Mouse (Mus musculus): ENCODE data around the gene Mul1. TPM values are rescaled to one million over a fixed set of nuclear protein-coding genes. Genes with fewer than 3 reads are reported as not detected.

Gene Mul1
- polyA plus RNA-seq, 2 experiments: 4.3 to 7.7 TPM

GRCm38 (mm10) chr4:138460910-138461309 is 26.4 kb downstream of the Mul1 start:
- H3K9me3 ChIP-seq (ENCODE audit: control insufficient read depth, low read length): no peaks in the 10 kb centered on the region
- TF ChIP-seq EP300 (IDR thresholded peaks at IDR 0.05; ENCODE audit: low read depth) (no peak), CTCF (IDR thresholded peaks at IDR 0.05; ENCODE audit: low read depth) (no peak)
- 17% methylated on average over 9 of the region's 9 CpGs for WGBS (ENCODE audit: insufficient replicate concordance)
- H3K36me3 ChIP-seq (replicated peaks; ENCODE audit: control insufficient read depth, insufficient read depth, low read depth): no peaks in the 10 kb centered on the region
- H3K4me3 ChIP-seq (ENCODE audit: insufficient read depth in 1 of 2, low read depth in 2 of 2, low read length in 2 of 2): no peak overlapping the region
- H3K4me1 ChIP-seq (replicated peaks; ENCODE audit: control insufficient read depth in 2 of 2, insufficient read depth in 2 of 2, low read length in 1 of 2): peaks cover 0 to 22% of the 10 kb centered on the region in 2 experiments; a peak in 2 of 4 replicates
- peaks cover 35% of the 10 kb centered on the region for H3K27me3 ChIP-seq (ENCODE audit: control insufficient read depth, insufficient read depth, low read length)
- DNase-seq (ENCODE audit: low read depth in 3 of 3, low spot score in 3 of 3) (no peak), ATAC-seq (ENCODE audit: insufficient read depth) (no peak)
- no peak overlapping the region for H3K27ac ChIP-seq
- no peak overlapping the region for H3K4me2 ChIP-seq (ENCODE audit: low read depth)
- no peak overlapping the region for H3K9ac ChIP-seq (replicated peaks)

GRCm38 (mm10) chr4:138461471-138461870 is 27.0 kb downstream of the Mul1 start:
- Histone ChIP-seq H3K27ac (no peak overlapping the region), H3K9me3 (ENCODE audit: control insufficient read depth, low read length) (no peaks in the 10 kb centered on the region), H3K4me1 (replicated peaks; ENCODE audit: control insufficient read depth in 2 of 2, insufficient read depth in 2 of 2, low read length in 1 of 2) (peaks cover 0 to 22% of the 10 kb centered on the region in 2 experiments; a peak in 2 of 4 replicates), H3K4me2 (ENCODE audit: low read depth) (no peak overlapping the region), H3K9ac (replicated peaks) (no peak overlapping the region), H3K4me3 (ENCODE audit: insufficient read depth in 1 of 2, low read depth in 2 of 2, low read length in 2 of 2) (no peak overlapping the region), H3K27me3 (ENCODE audit: control insufficient read depth, insufficient read depth, low read length) (peaks cover 29% of the 10 kb centered on the region), H3K36me3 (replicated peaks; ENCODE audit: control insufficient read depth, insufficient read depth, low read depth) (no peaks in the 10 kb centered on the region)
- ATAC-seq (ENCODE audit: insufficient read depth) (no peak), DNase-seq (ENCODE audit: low read depth in 3 of 3, low spot score in 3 of 3) (no peak)
- 78% methylated on average over 5 of the region's 5 CpGs for WGBS (ENCODE audit: insufficient replicate concordance)
- no peak for TF ChIP-seq EP300 (IDR thresholded peaks at IDR 0.05; ENCODE audit: low read depth)
- TF ChIP-seq CTCF (IDR thresholded peaks at IDR 0.05; ENCODE audit: low read depth): no peak

GRCm38 (mm10) chr4:138462971-138463831 is 28.7 kb downstream of the Mul1 start:
- Histone ChIP-seq H3K36me3 (replicated peaks; ENCODE audit: control insufficient read depth, insufficient read depth, low read depth) (no peaks in the 10 kb centered on the region), H3K27me3 (ENCODE audit: control insufficient read depth, insufficient read depth, low read length) (peaks cover 18% of the 10 kb centered on the region), H3K27ac (no peak overlapping the region), H3K9me3 (ENCODE audit: control insufficient read depth, low read length) (no peaks in the 10 kb centered on the region), H3K4me1 (replicated peaks; ENCODE audit: control insufficient read depth in 2 of 2, insufficient read depth in 2 of 2, low read length in 1 of 2) (peaks cover 0 to 22% of the 10 kb centered on the region in 2 experiments; a peak in 2 of 4 replicates), H3K9ac (replicated peaks) (no peak overlapping the region), H3K4me2 (ENCODE audit: low read depth) (peak overlapping the region; percentile 9), H3K4me3 (ENCODE audit: insufficient read depth in 1 of 2, low read depth in 2 of 2, low read length in 2 of 2) (no peak overlapping the region)
- WGBS (ENCODE audit: insufficient replicate concordance): 3% methylated on average over 11 of the region's 11 CpGs
- DNase-seq (ENCODE audit: low read depth in 3 of 3, low spot score in 3 of 3) (no peak), ATAC-seq (ENCODE audit: insufficient read depth) (peak; percentile 19; the same call in 1 of the 2 replicates)
- TF ChIP-seq CTCF (IDR thresholded peaks at IDR 0.05; ENCODE audit: low read depth) (no peak), EP300 (IDR thresholded peaks at IDR 0.05; ENCODE audit: low read depth) (no peak)

GRCm38 (mm10) chr4:138463832-138464487 is 29.5 kb downstream of the Mul1 start:
- Histone ChIP-seq H3K4me3 (ENCODE audit: insufficient read depth in 1 of 2, low read depth in 2 of 2, low read length in 2 of 2) (no peak overlapping the region), H3K27me3 (ENCODE audit: control insufficient read depth, insufficient read depth, low read length) (peaks cover 16% of the 10 kb centered on the region)
- peak in 1 of 3 experiments; percentile 26 for DNase-seq (ENCODE audit: low read depth in 3 of 3, low spot score in 3 of 3)

More at GRCm38 (mm10) chr4:138463832-138464487, 29.5 kb downstream of the Mul1 start:
- Histone ChIP-seq H3K36me3 (replicated peaks; ENCODE audit: control insufficient read depth, insufficient read depth, low read depth) (no peaks in the 10 kb centered on the region), H3K27ac (no peak overlapping the region), H3K4me1 (replicated peaks; ENCODE audit: control insufficient read depth in 2 of 2, insufficient read depth in 2 of 2, low read length in 1 of 2) (peaks cover 0 to 20% of the 10 kb centered on the region in 2 experiments; a peak in 2 of 4 replicates), H3K9me3 (ENCODE audit: control insufficient read depth, low read length) (no peaks in the 10 kb centered on the region), H3K4me2 (ENCODE audit: low read depth) (peak overlapping the region; percentile 9), H3K9ac (replicated peaks) (no peak overlapping the region)
- TF ChIP-seq EP300 (IDR thresholded peaks at IDR 0.05; ENCODE audit: low read depth) (no peak), CTCF (IDR thresholded peaks at IDR 0.05; ENCODE audit: low read depth) (no peak)
- 1% methylated on average over 11 of the region's 11 CpGs for WGBS (ENCODE audit: insufficient replicate concordance)
- ATAC-seq (ENCODE audit: insufficient read depth): peak; percentile 53

All from liver, embryonic 14.5 days (tissue).